Mouse (Mus musculus) MEL (cell line): ENCODE data around the gene Mfn1. TPM values are rescaled to one million over a fixed set of nuclear protein-coding genes. Genes with fewer than 3 reads are reported as not detected.

ENCODE experiments used
- DNase-seq: peaks from one replicate; pipeline ENCODE4 v3.0.0; 2011; ENCODE audit warnings: low read depth, low spot score
- H3K27ac ChIP-seq: 2 replicates; pipeline ENCODE4 v1.5.1; 2012; ENCODE audit warnings: low read depth, mild to moderate bottlenecking, control low read depth, low read length, moderate library complexity; ENCODE audit not compliant: control insufficient read depth
- H3K27me3 ChIP-seq, 2 experiments: fragments of 150-350 bp in 1 of 2; sonication (generic) in 1 of 2; 2 replicates each; pipeline ENCODE4 v1.6.1; 2012; ENCODE audit warnings: low read length in 2 of 2, mild to moderate bottlenecking in 2 of 2, improper control_type of control experiment in 1 of 2, moderate library complexity in 1 of 2; ENCODE audit not compliant: insufficient read depth in 2 of 2, control insufficient read depth in 1 of 2
- H3K36me3 ChIP-seq, 2 experiments: 2 replicates each; pipeline ENCODE4 v1.6.1; 2012 to 2014; ENCODE audit warnings: low read length in 2 of 2, improper control_type of control experiment in 1 of 2, inconsistent platforms in 1 of 2, mild to moderate bottlenecking in 1 of 2; ENCODE audit not compliant: insufficient read depth in 2 of 2, control insufficient read depth in 1 of 2
- H3K4me1 ChIP-seq, 2 experiments: fragments of 150-350 bp in 1 of 2; sonication (generic) in 1 of 2; 2 replicates each; pipeline ENCODE4 v1.6.1; 2012; ENCODE audit warnings: low read length in 2 of 2, improper control_type of control experiment in 1 of 2, mild to moderate bottlenecking in 1 of 2; ENCODE audit not compliant: insufficient read depth in 2 of 2, control insufficient read depth in 1 of 2
- H3K4me3 ChIP-seq, 2 experiments: fragments of 150-350 bp in 1 of 2; sonication (generic) in 1 of 2; 2 replicates each; pipeline ENCODE4 v1.5.1; 2012; ENCODE audit warnings: low read depth in 2 of 2, low read length in 2 of 2, mild to moderate bottlenecking in 2 of 2, moderate library complexity in 2 of 2, control low read depth in 1 of 2, improper control_type of control experiment in 1 of 2; ENCODE audit not compliant: control insufficient read depth in 1 of 2, insufficient read depth in 1 of 2
- H3K79me2 ChIP-seq: 2 replicates; pipeline ENCODE4 v1.6.1; 2012; ENCODE audit warnings: mild to moderate bottlenecking, low read length, moderate library complexity; ENCODE audit not compliant: control insufficient read depth, poor library complexity, insufficient read depth
- H3K9ac ChIP-seq: 2 replicates; pipeline ENCODE4 v1.6.1; 2012; ENCODE audit warnings: low read depth, mild to moderate bottlenecking, control low read depth, low read length, moderate library complexity; ENCODE audit not compliant: control insufficient read depth, poor library complexity, severe bottlenecking
- H3K9me3 ChIP-seq: fragments of 150-350 bp; sonication (generic); replicated peaks from 2 replicates; pipeline ENCODE4 v1.6.1; 2012; ENCODE audit warnings: mild to moderate bottlenecking, low read length, improper control_type of control experiment, moderate library complexity; ENCODE audit not compliant: insufficient read depth
- CHD2 ChIP-seq: IDR thresholded peaks from 2 replicates; pipeline ENCODE4 v1.6.1; 2011; ENCODE audit warnings: low read length, improper control_type of control experiment
- CTCF ChIP-seq, 3 experiments: IDR thresholded peaks in 2 of 3; conservative IDR thresholded peaks in 1 of 3; 2 replicates each; pipeline ENCODE4 v1.5.1; 2011 to 2012; ENCODE audit warnings: low read length in 3 of 3, low read depth in 2 of 3, mild to moderate bottlenecking in 2 of 3, improper control_type of control experiment in 1 of 3, inconsistent platforms in 1 of 3, mixed read lengths in 1 of 3, moderate library complexity in 1 of 3; ENCODE audit not compliant: control insufficient read depth in 1 of 3, insufficient read depth in 1 of 3, poor library complexity in 1 of 3, severe bottlenecking in 1 of 3
- E2F4 ChIP-seq: IDR thresholded peaks from 2 replicates; pipeline ENCODE4 v1.6.1; 2011; ENCODE audit warnings: low read depth, low read length, improper control_type of control experiment, borderline replicate concordance
- ELF1 ChIP-seq: IDR thresholded peaks from 2 replicates; pipeline ENCODE4 v1.6.1; 2014; ENCODE audit warnings: low read depth, mild to moderate bottlenecking, inconsistent platforms, low read length, improper control_type of control experiment, moderate library complexity
- EP300 ChIP-seq, 2 experiments: IDR thresholded peaks; 2 replicates each; pipeline ENCODE4 v1.6.1; 2011; ENCODE audit warnings: improper control_type of control experiment in 2 of 2, low read length in 2 of 2, low read depth in 1 of 2, mild to moderate bottlenecking in 1 of 2
- ETS1 ChIP-seq: IDR thresholded peaks from 2 replicates; pipeline ENCODE4 v1.6.1; 2012; ENCODE audit warnings: low read depth, mild to moderate bottlenecking, inconsistent platforms, low read length, improper control_type of control experiment, moderate library complexity
- GABPA ChIP-seq: IDR thresholded peaks from 2 replicates; pipeline ENCODE4 v1.6.1; 2012; ENCODE audit warnings: low read depth, mild to moderate bottlenecking, inconsistent platforms, low read length, improper control_type of control experiment, moderate library complexity
- GATA1 ChIP-seq: IDR thresholded peaks from 2 replicates; pipeline ENCODE4 v1.6.1; 2011; ENCODE audit warnings: low read depth, low read length, improper control_type of control experiment
- JUND ChIP-seq: IDR thresholded peaks from 2 replicates; pipeline ENCODE4 v1.6.1; 2011; ENCODE audit warnings: low read depth, mild to moderate bottlenecking, improper control_type of control experiment, low read length
- MEF2A ChIP-seq: IDR thresholded peaks from 2 replicates; pipeline ENCODE4 v1.6.1; 2014; ENCODE audit warnings: low read depth, mild to moderate bottlenecking, inconsistent platforms, low read length, improper control_type of control experiment; ENCODE audit not compliant: poor library complexity, insufficient replicate concordance, severe bottlenecking; ENCODE audit errors: extremely low read depth
- MXI1 ChIP-seq: IDR thresholded peaks from 2 replicates; pipeline ENCODE4 v1.6.1; 2011; ENCODE audit warnings: mild to moderate bottlenecking, low read depth, low read length, improper control_type of control experiment
- NELFE ChIP-seq: IDR thresholded peaks from 2 replicates; pipeline ENCODE4 v1.6.1; 2011; ENCODE audit warnings: low read depth, low read length, improper control_type of control experiment
- NRF1 ChIP-seq: IDR thresholded peaks from 2 replicates; pipeline ENCODE4 v1.6.1; 2014; ENCODE audit warnings: low read depth, mild to moderate bottlenecking, inconsistent platforms, low read length, improper control_type of control experiment, moderate library complexity; ENCODE audit not compliant: poor library complexity, insufficient read depth, severe bottlenecking
- POLR2AphosphoS2 ChIP-seq: IDR thresholded peaks from 2 replicates; pipeline ENCODE4 v1.6.1; 2011; ENCODE audit warnings: low read length, improper control_type of control experiment
- POLR2AphosphoS5 ChIP-seq: IDR thresholded peaks from 2 replicates; pipeline ENCODE4 v1.6.1; 2012; ENCODE audit warnings: low read depth, borderline replicate concordance, mild to moderate bottlenecking, inconsistent platforms, low read length, moderate library complexity, mixed read lengths
- RCOR1 ChIP-seq: IDR thresholded peaks from 2 replicates; pipeline ENCODE4 v1.6.1; 2012; ENCODE audit warnings: low read depth, mild to moderate bottlenecking, inconsistent platforms, low read length, improper control_type of control experiment
- SMC3 ChIP-seq: IDR thresholded peaks from 2 replicates; pipeline ENCODE4 v1.6.1; 2011; ENCODE audit warnings: low read depth, low read length, improper control_type of control experiment
- TAL1 ChIP-seq: IDR thresholded peaks from 2 replicates; pipeline ENCODE4 v1.6.1; 2012; ENCODE audit warnings: mild to moderate bottlenecking, inconsistent platforms, low read length, moderate library complexity, mixed read lengths
- UBTF ChIP-seq: IDR thresholded peaks from 2 replicates; pipeline ENCODE4 v1.6.1; 2012; ENCODE audit warnings: low read depth, mild to moderate bottlenecking, inconsistent platforms, low read length, improper control_type of control experiment, moderate library complexity, borderline replicate concordance; ENCODE audit not compliant: insufficient read depth
- ZKSCAN1 ChIP-seq: IDR thresholded peaks from 2 replicates; pipeline ENCODE4 v1.6.1; 2012; ENCODE audit warnings: low read depth, mild to moderate bottlenecking, inconsistent platforms, low read length, improper control_type of control experiment, moderate library complexity
- ZMIZ1 ChIP-seq: IDR thresholded peaks from 2 replicates; pipeline ENCODE4 v1.6.1; 2012; ENCODE audit warnings: low read depth, mild to moderate bottlenecking, inconsistent platforms, low read length, improper control_type of control experiment, moderate library complexity
- ZNF384 ChIP-seq: IDR thresholded peaks from 2 replicates; pipeline ENCODE4 v1.6.1; 2012; ENCODE audit warnings: low read depth, mild to moderate bottlenecking, inconsistent platforms, low read length, improper control_type of control experiment
- polyA plus RNA-seq, 2 experiments: library from polyadenylated mRNA; stranded (reverse) in 1 of 2; unstranded in 1 of 2; fragments of >175 nt in 1 of 2; fragments of >200 nt in 1 of 2; gene quantifications; 2 replicates each; pipeline versions ENCODE4 v1.2.1 to v1.2.4; 2012; ENCODE audit warnings: low replicate concordance in 2 of 2, low read depth in 1 of 2; ENCODE audit not compliant: insufficient read length in 2 of 2, insufficient read depth in 1 of 2, missing spikeins in 1 of 2
- total RNA-seq: library from RNA; depleted of rRNA; stranded (reverse); fragments of 300-350 nt; gene quantifications from 2 replicates; pipeline ENCODE4 v1.2.3, GENCODE M21; 2012

Mfn1 gene
- total and polyA plus RNA-seq, 3 experiments, result 25.5 to 29.4 TPM; not detected in 1

- Histone ChIP-seq H3K9ac (no peak overlapping the region), H3K27me3 (no peaks in the 10 kb centered on the region), H3K9me3 (no peaks in the 10 kb centered on the region), H3K27ac (no peak overlapping the region), H3K4me1 (no peaks in the 10 kb centered on the region), H3K36me3 (peaks cover 0 to 15% of the 10 kb centered on the region in 2 experiments; a peak in 2 of 4 replicates), H3K79me2 (no peaks in the 10 kb centered on the region), H3K4me3 (no peak overlapping the region)
- no peak for TF ChIP-seq EP300 (IDR thresholded peaks at IDR 0.05; ENCODE audit: low read depth in 1 of 2, low read length in 2 of 2)
- TF ChIP-seq NELFE, result no peak
- TF ChIP-seq CTCF (IDR thresholded peaks at IDR 0.05 in 2 of 3, conservative IDR thresholded peaks at IDR 0.05 in 1 of 3; ENCODE audit: control insufficient read depth in 1 of 3, insufficient read depth in 1 of 3, low read depth in 2 of 3, low read length in 3 of 3, poor library complexity in 1 of 3, severe bottlenecking in 1 of 3), result no peak
- no peak for TF ChIP-seq RCOR1
- no peak for TF ChIP-seq POLR2AphosphoS5
- no peak for TF ChIP-seq ZNF384
- TF ChIP-seq CHD2, result no peak
- TF ChIP-seq ZKSCAN1, result no peak
- no peak for TF ChIP-seq MEF2A
- TF ChIP-seq GATA1, result no peak
- TF ChIP-seq UBTF, result no peak
- TF ChIP-seq MXI1, result no peak
- TF ChIP-seq TAL1, result no peak
- TF ChIP-seq POLR2AphosphoS2, result no peak
- no peak for TF ChIP-seq ZMIZ1
- TF ChIP-seq, all 39 proteins: peak for 0
- DNase-seq, result no peak
These were observed 34.1 kb downstream of the Mfn1 start for GRCm38 (mm10) chr3:32563401-32563800.

DNA sequence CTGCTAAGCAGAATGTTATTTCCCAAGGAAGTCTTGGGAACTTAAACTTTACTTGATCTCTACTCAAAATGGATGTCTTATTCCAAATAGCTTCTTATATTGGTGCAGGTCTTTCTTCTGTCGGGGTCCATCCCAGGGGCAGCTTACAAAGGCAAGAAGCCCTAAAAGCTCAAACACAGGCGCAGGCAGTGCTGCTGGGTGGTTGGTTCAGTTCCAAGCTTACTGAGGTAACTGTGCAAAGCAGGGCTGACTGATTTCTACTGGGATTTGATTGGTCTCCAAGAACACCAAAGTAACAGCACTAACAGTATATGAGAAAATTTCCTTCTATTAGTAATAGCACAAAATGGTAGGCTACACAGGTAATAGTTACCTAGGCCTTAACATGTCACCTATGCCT lies 43.8 kb downstream of the Mfn1 start:
- TF ChIP-seq UBTF, result no peak
- TF ChIP-seq ELF1, result no peak
- TF ChIP-seq GABPA, result no peak
- TF ChIP-seq ZMIZ1, result no peak
- TF ChIP-seq JUND, result no peak
- TF ChIP-seq E2F4, result no peak
- TF ChIP-seq ETS1, result no peak
- no peak for TF ChIP-seq SMC3
- TF ChIP-seq NRF1, result no peak
- no peak for DNase-seq
- Histone ChIP-seq H3K79me2 (no peaks in the 10 kb centered on the region), H3K9ac (no peak overlapping the region), H3K4me1 (peaks cover 0 to 4% of the 10 kb centered on the region in 2 experiments; a peak in 2 of 4 replicates), H3K4me3 (no peak overlapping the region), H3K9me3 (no peaks in the 10 kb centered on the region), H3K27me3 (no peaks in the 10 kb centered on the region), H3K36me3 (peaks cover 7 to 13% of the 10 kb centered on the region in 2 experiments; a peak in 3 of 4 replicates), H3K27ac (no peak overlapping the region)
